8 mouse cellular contexts compared by ENCODE assay signal in genomic region chr14:105501792-105502632, GRCm38 (mm10).
DNase-seq lines count a peak whose midpoint lies in the region; ATAC-seq and TF ChIP-seq lines count a peak whose summit lies in the region.

No protein-coding gene starts in this region.

- peak overlapping the region; percentile 38 for H3K4me2 ChIP-seq in forebrain, embryonic 14.5 days (ENCODE audit: low read length)

- no peaks in the 10 kb centered on the region for H3K9me3 ChIP-seq in ES-E14 (ENCODE audit: control insufficient read depth, insufficient read depth, low read depth, low read length)
- no peaks in the 10 kb centered on the region for H3K9me3 ChIP-seq in forebrain, embryonic 14.5 days (replicated peaks; ENCODE audit: control insufficient read depth, low read length)

- H3K27ac ChIP-seq in ES-E14 (ENCODE audit: insufficient read depth, low read depth, low read length, poor library complexity, severe bottlenecking): no peak overlapping the region
- 0 out of 2 replicates have a peak overlapping the region, but pooled peaks have one; percentile 21 for H3K27ac ChIP-seq in forebrain, embryonic 14.5 days (ENCODE audit: low read depth, low read length)

- H3K9ac ChIP-seq in ES-E14 (ENCODE audit: insufficient read depth, low read depth, low read length, poor library complexity, severe bottlenecking): no peak overlapping the region
- peak overlapping the region; percentile 18; the same call in 1 of the 2 replicates for H3K9ac ChIP-seq in forebrain, embryonic 14.5 days (ENCODE audit: low read length)

- H3K4me3 ChIP-seq in ES-E14 (ENCODE audit: insufficient read depth in 1 of 2, low read depth in 1 of 2, low read length in 2 of 2, poor library complexity in 1 of 2, severe bottlenecking in 1 of 2): peak overlapping the region in 1 of 2 experiments; percentile 25; a peak in 2 of 4 replicates
- H3K4me3 ChIP-seq in forebrain, embryonic 14.5 days (ENCODE audit: low read depth, low read length): peak overlapping the region; percentile 10; the same call in 1 of the 2 replicates

- H3K36me3 ChIP-seq in ES-E14 (ENCODE audit: control insufficient read depth, insufficient read depth, low read length, poor library complexity, severe bottlenecking): no peaks in the 10 kb centered on the region
- no peaks in the 10 kb centered on the region for H3K36me3 ChIP-seq in forebrain, embryonic 14.5 days (ENCODE audit: control insufficient read depth, insufficient read depth, low read length)

- 4% methylated on average over 21 of the region's 21 CpGs for whole genome bisulfite sequencing in forebrain, embryonic 14.5 days

- in situ Hi-C loops in ES-E14 (cut with MboI; ENCODE audit: low sequenced_read_pairs in 2 of 2, unreplicated experiment in 2 of 2): no loop called here

- DNase-seq in adrenal gland, adult 2 months: peak; percentile 35
- no peak for DNase-seq in adrenal gland, adult 8-10 months
- DNase-seq in ES-E14 (ENCODE audit: low read depth, low spot score): peak; percentile 60
- peak; percentile 45 for DNase-seq in forebrain, embryonic 14.5 days (ENCODE audit: low spot score)
- peak; percentile 59 to 72 for DNase-seq in kidney, postnatal 25 days
- DNase-seq in retina, postnatal 1 day: peak; percentile 69
- no peak for DNase-seq in right cerebral cortex, postnatal 36 days (ENCODE audit: low spot score in 2 of 2)

- peak; percentile 19; the same call in 1 of the 2 replicates for ATAC-seq in forebrain, embryonic 14.5 days
- ATAC-seq in megakaryocyte, adult 5-6 weeks (ENCODE audit: poor library complexity, severe bottlenecking): no peak

- H3K27me3 ChIP-seq in forebrain, embryonic 14.5 days (replicated peaks; ENCODE audit: control insufficient read depth, insufficient read depth, low read length): no peaks in the 10 kb centered on the region

- H3K4me1 ChIP-seq in ES-E14 (ENCODE audit: control insufficient read depth in 2 of 2, insufficient read depth in 2 of 2, low read length in 2 of 2, poor library complexity in 1 of 2): peaks cover 6 to 8% of the 10 kb centered on the region in 2 experiments; a peak in 3 of 4 replicates
- peaks cover 26% of the 10 kb centered on the region for H3K4me1 ChIP-seq in forebrain, embryonic 14.5 days (ENCODE audit: control insufficient read depth, insufficient read depth, low read length)

TF ChIP-seq in ES-E14, 5 proteins besides CTCF, POLR2A, EP300 and RAD21:
- TF ChIP-seq HCFC1 (IDR thresholded peaks at IDR 0.05; ENCODE audit: borderline replicate concordance, insufficient read depth, low read length) (no peak), ZNF384 (IDR thresholded peaks at IDR 0.05; ENCODE audit: low read depth, low read length) (no peak), CHD2 (IDR thresholded peaks at IDR 0.05; ENCODE audit: low read depth, low read length) (no peak), MAFK (IDR thresholded peaks at IDR 0.05; ENCODE audit: insufficient read depth, low read depth, low read length) (no peak), ZC3H11A (IDR thresholded peaks at IDR 0.05; ENCODE audit: borderline replicate concordance, low read depth, low read length) (no peak)
TF ChIP-seq in ES-E14: peak in this region for 0.

Comparison
In these comparisons a context has a peak if more than half of its experiments do, and no peak if none do; other contexts are left out.
1. DNase-seq: peak in adrenal gland, adult 2 months (single experiment), ES-E14 (single experiment), forebrain, embryonic 14.5 days (single experiment), kidney, postnatal 25 days (2 of 2) and retina, postnatal 1 day (single experiment); none in adrenal gland, adult 8-10 months (single experiment) and right cerebral cortex, postnatal 36 days (0 of 2).